Mouse (Mus musculus) gastrocnemius, postnatal 14 days (tissue): ENCODE results near the gene Fbxo27. TPM values are rescaled to one million over a fixed set of nuclear protein-coding genes. Genes with fewer than 3 reads are reported as not detected.

ENCODE experiments used
- DNase-seq: peaks from one replicate; pipeline ENCODE4 v3.0.0; 2021; ENCODE audit warnings: mixed read lengths
- intact Hi-C: fragments of 180-260 bp; cut with DNase I; formaldehyde crosslinking; loops from one replicate; pipeline ENCODE4 v1.15.1; 2025; ENCODE audit warnings: low total_unique reads
- total RNA-seq, 2 experiments: library from RNA; stranded (reverse); gene quantifications; 2 replicates each; pipeline ENCODE4 v1.2.3; 2021

Fbxo27 gene
- total RNA-seq, 2 experiments from 2014 or later = 0.82 to 1.4 TPM

GRCm38 (mm10) chr7:28739829-28740228, 47.2 kb downstream of the Fbxo27 start:
- intact Hi-C loops = no loop called here

GRCm38 (mm10) chr7:28740949-28741348, 48.3 kb downstream of the Fbxo27 start:
- intact Hi-C loops = no loop called here
- no peak for DNase-seq

More at GRCm38 (mm10) chr7:28739829-28740228, 47.2 kb downstream of the Fbxo27 start:
- no peak for DNase-seq

- intact Hi-C loops = no loop called here
- no peak for DNase-seq
These were observed 48.7 kb downstream of the Fbxo27 start for GRCm38 (mm10) chr7:28741368-28741708.

- intact Hi-C loops = no loop called here
- DNase-seq = peak; percentile 93
These were observed 49.2 kb downstream of the Fbxo27 start, which contains the start of the genes Mrps12 and Sars2 for GRCm38 (mm10) chr7:28741709-28742438. TSS of gene Mrps12 (minus strand) at chr7:28741820. TSS of gene Sars2 (plus strand) at chr7:28741992.

Other genes starting within 250 kb of the Fbxo27 start
- gene Lrfn1, start 240.9 kb upstream of the Fbxo27 start, total RNA-seq = 1 to 10 TPM; 1.2 to 1.4 TPM
- gene Ifnl2, start 182.4 kb upstream of the Fbxo27 start, total RNA-seq = not detected
- not detected for gene Ifnl3, start 170.0 kb upstream of the Fbxo27 start, total RNA-seq
- not detected for gene Sycn, start 152.0 kb upstream of the Fbxo27 start, total RNA-seq
- not detected for gene Nccrp1, start 145.6 kb upstream of the Fbxo27 start, total RNA-seq
- 10 to 100 TPM; 15.7 to 18.5 TPM for gene Samd4b, start 94.7 kb upstream of the Fbxo27 start, total RNA-seq
- gene Pak4, start 94.7 kb upstream of the Fbxo27 start, total RNA-seq = 1 to 10 TPM; 2.9 to 4.6 TPM
- gene Acp7, start 61.5 kb upstream of the Fbxo27 start, total RNA-seq = not detected
- 1 to 10 TPM; 5.6 to 7.3 TPM for gene Fbxo17, start 24.0 kb downstream of the Fbxo27 start, total RNA-seq
- gene Mrps12, start 49.0 kb downstream of the Fbxo27 start, total RNA-seq = 10 to 100 TPM; 43.7 to 48.0 TPM
- gene Sars2, start 49.1 kb downstream of the Fbxo27 start, total RNA-seq = 10 to 100 TPM; 19.0 TPM
- gene Ccer2, start 63.3 kb downstream of the Fbxo27 start, total RNA-seq = not detected
- gene Sirt2, start 73.9 kb downstream of the Fbxo27 start, total RNA-seq = 10 to 100 TPM; 77.2 to 77.5 TPM
- gene Nfkbib, start 74.7 kb downstream of the Fbxo27 start, total RNA-seq = 10 to 100 TPM; 21.2 to 21.3 TPM
- gene Rinl, start 96.1 kb downstream of the Fbxo27 start, total RNA-seq = 1 to 10 TPM in 1 of 2 experiments, under 1 TPM in 1; 0.80 to 1.3 TPM
- 100 to 1,000 TPM; 158 to 189 TPM for gene Hnrnpl, start 115.7 kb downstream of the Fbxo27 start, total RNA-seq
- 100 to 1,000 TPM; 198 to 334 TPM for gene Ech1, start 132.4 kb downstream of the Fbxo27 start, total RNA-seq
- 1 to 10 TPM; 2.0 to 4.4 TPM for gene Lgals4, start 141.0 kb downstream of the Fbxo27 start, total RNA-seq
- gene Lgals7, start 171.0 kb downstream of the Fbxo27 start, total RNA-seq = not detected
- gene Capn12, start 188.6 kb downstream of the Fbxo27 start, total RNA-seq = under 1 TPM; 0.10 to 0.13 TPM